Comparison of ENCODE assay signal across 9 mouse cellular contexts in the genomic region with DNA sequence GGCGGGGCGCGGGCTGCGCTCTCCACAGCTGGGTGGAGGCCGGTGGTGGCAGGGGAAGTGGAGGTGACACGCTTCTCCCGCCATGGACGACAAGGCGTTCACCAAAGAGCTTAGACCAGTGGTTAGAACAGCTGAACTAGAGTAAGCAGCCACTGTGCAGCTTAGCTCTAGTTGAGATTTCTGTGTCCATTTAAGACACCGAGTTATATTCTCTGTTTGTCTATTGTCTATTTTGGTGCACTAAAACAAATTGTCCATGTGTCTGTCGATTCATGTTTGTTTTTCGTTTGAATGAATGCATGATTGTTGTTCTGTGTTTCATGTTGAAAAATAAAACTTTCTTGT. TPM values are rescaled to one million over a fixed set of nuclear protein-coding genes. Genes with fewer than 3 reads are reported as not detected.
DNase-seq lines count a peak whose midpoint lies in the region; ATAC-seq and TF ChIP-seq lines count a peak whose summit lies in the region.
"Had no signal": no experiment of that assay in that cellular context is flagged by ENCODE, and none has a peak within 500 bp of the region (broad histone marks: within the 10 kb centered on the region; RNA-seq: fewer than 3 reads in every experiment).

No protein-coding gene starts in this region.

- no peaks in the 10 kb centered on the region for H3K79me2 ChIP-seq in liver, adult 2 months (ENCODE audit: control insufficient read depth, insufficient read depth, low read length)

- no peaks in the 10 kb centered on the region for H3K4me1 ChIP-seq in liver, adult 2 months (ENCODE audit: control insufficient read depth, insufficient read depth, low read length)
- no peaks in the 10 kb centered on the region for H3K4me1 ChIP-seq in liver, postnatal 0 days (ENCODE audit: insufficient read depth)
- H3K4me1 ChIP-seq in embryonic facial prominence, embryonic 15.5 days: no peaks in the 10 kb centered on the region
- H3K4me1 ChIP-seq in limb, embryonic 10.5 days: no peaks in the 10 kb centered on the region
- no peaks in the 10 kb centered on the region for H3K4me1 ChIP-seq in olfactory bulb, adult 2 months (ENCODE audit: control insufficient read depth, insufficient read depth, low read length)

- DNase-seq in liver, adult 2 months (ENCODE audit: extremely low read depth, low read depth, low spot score): no peak
- DNase-seq in liver, postnatal 0 days: no peak
- no peak for DNase-seq in limb, embryonic 10.5 days (ENCODE audit: low spot score)
- DNase-seq in embryo, embryonic 10.5 days (ENCODE audit: low spot score): no peak
- DNase-seq in cerebellum, postnatal 4 days (ENCODE audit: low spot score in 2 of 2): no peak
- DNase-seq in left cerebral cortex, adult 9 months (ENCODE audit: low spot score in 2 of 2): no peak
- DNase-seq: lung, postnatal 36 days had no signal

- H3K27ac ChIP-seq in liver, adult 2 months (replicated peaks; ENCODE audit: insufficient read depth, low read depth, low read length): no peak overlapping the region
- H3K27ac ChIP-seq in liver, postnatal 0 days (ENCODE audit: low read depth): no peak overlapping the region
- no peak overlapping the region for H3K27ac ChIP-seq in embryonic facial prominence, embryonic 15.5 days (replicated peaks)
- no peak overlapping the region for H3K27ac ChIP-seq in limb, embryonic 10.5 days
- no peak overlapping the region for H3K27ac ChIP-seq in olfactory bulb, adult 2 months (ENCODE audit: insufficient read depth, low read depth, low read length)

- no peaks in the 10 kb centered on the region for H3K36me3 ChIP-seq in liver, adult 2 months (ENCODE audit: control insufficient read depth, insufficient read depth, low read length)
- no peaks in the 10 kb centered on the region for H3K36me3 ChIP-seq in liver, postnatal 0 days (replicated peaks; ENCODE audit: insufficient read depth, low read length)
- no peaks in the 10 kb centered on the region for H3K36me3 ChIP-seq in embryonic facial prominence, embryonic 15.5 days
- H3K36me3 ChIP-seq in limb, embryonic 10.5 days: no peaks in the 10 kb centered on the region

- TF ChIP-seq EP300 in liver, postnatal 0 days (IDR thresholded peaks at IDR 0.05; ENCODE audit: low read depth): no peak

- no peak for TF ChIP-seq POLR2A in liver, adult 2 months (IDR thresholded peaks at IDR 0.05; ENCODE audit: extremely low read depth, insufficient read depth, low read length)
- no peak for TF ChIP-seq POLR2A in olfactory bulb, adult 2 months (IDR thresholded peaks at IDR 0.05; ENCODE audit: insufficient read depth, low read depth, low read length)

- no peak overlapping the region for H3K9ac ChIP-seq in liver, adult 2 months (ENCODE audit: low read depth, low read length)
- H3K9ac ChIP-seq in liver, postnatal 0 days (replicated peaks): no peak overlapping the region
- H3K9ac ChIP-seq in embryonic facial prominence, embryonic 15.5 days: no peak overlapping the region

- no peak for ATAC-seq in liver, postnatal 0 days
- ATAC-seq in embryonic facial prominence, embryonic 15.5 days (ENCODE audit: insufficient number of reproducible peaks, low FRiP score, low TSS enrichment, low read depth): no peak

- no peak overlapping the region for H3K4me2 ChIP-seq in liver, postnatal 0 days (ENCODE audit: low read depth, low read length)
- H3K4me2 ChIP-seq in embryonic facial prominence, embryonic 15.5 days (replicated peaks): 0 out of 2 replicates have a peak overlapping the region, but pooled peaks have one; percentile 12

- WGBS in liver, adult 2 months: 66% methylated on average over 12 of the region's 12 CpGs
- WGBS in liver, postnatal 0 days (ENCODE audit: insufficient replicate concordance): 54% methylated on average over 12 of the region's 12 CpGs
- WGBS in embryonic facial prominence, embryonic 15.5 days: 68% methylated on average over 12 of the region's 12 CpGs
- 63% methylated on average over 12 of the region's 12 CpGs for WGBS in limb, embryonic 10.5 days
- 67% methylated on average over 12 of the region's 12 CpGs for WGBS in olfactory bulb, adult 2 months

- peak overlapping the region; percentile 49; the same call in 1 of the 2 replicates for H3K4me3 ChIP-seq in liver, adult 2 months (ENCODE audit: insufficient read depth, low read depth, low read length)
- no peak overlapping the region for H3K4me3 ChIP-seq in liver, postnatal 0 days (ENCODE audit: low read depth, low read length)
- H3K4me3 ChIP-seq in embryonic facial prominence, embryonic 15.5 days (replicated peaks): peak overlapping the region; percentile 27; the same call in 1 of the 2 replicates
- H3K4me3 ChIP-seq in limb, embryonic 10.5 days: 0 out of 2 replicates have a peak overlapping the region, but pooled peaks have one; percentile 27
- peak overlapping the region; percentile 36 for H3K4me3 ChIP-seq in olfactory bulb, adult 2 months (ENCODE audit: insufficient read depth, low read depth, low read length)

- no peaks in the 10 kb centered on the region for H3K27me3 ChIP-seq in liver, adult 2 months (ENCODE audit: control insufficient read depth, insufficient read depth, low read length)
- H3K27me3 ChIP-seq in liver, postnatal 0 days (ENCODE audit: insufficient read depth, low read length): no peaks in the 10 kb centered on the region
- no peaks in the 10 kb centered on the region for H3K27me3 ChIP-seq in embryonic facial prominence, embryonic 15.5 days
- H3K27me3 ChIP-seq in limb, embryonic 10.5 days (ENCODE audit: low read depth, poor library complexity, severe bottlenecking): no peaks in the 10 kb centered on the region

- H3K9me3 ChIP-seq in liver, postnatal 0 days (ENCODE audit: low read length): peaks cover 9% of the 10 kb centered on the region; the same call in 1 of the 2 replicates
- H3K9me3 ChIP-seq in embryonic facial prominence, embryonic 15.5 days (replicated peaks): peaks cover 9% of the 10 kb centered on the region; the same call in 1 of the 2 replicates
- H3K9me3 ChIP-seq in limb, embryonic 10.5 days (replicated peaks): peaks cover 15% of the 10 kb centered on the region

- no peak for TF ChIP-seq CTCF in liver, adult 2 months (IDR thresholded peaks at IDR 0.05; ENCODE audit: low read depth, low read length)
- TF ChIP-seq CTCF in liver, postnatal 0 days (IDR thresholded peaks at IDR 0.05; ENCODE audit: low read depth): no peak
- no peak for TF ChIP-seq CTCF in olfactory bulb, adult 2 months (IDR thresholded peaks at IDR 0.05; ENCODE audit: insufficient read depth, low read depth, low read length)

RNA-seq across cellular contexts. Expression of gene Aasdhppt, which starts 48.6 kb away (rescaled TPM):
- 15.6 and 20.7 TPM in 2 replicates for total RNA-seq in liver, adult 2 months (2014; rRNA removed)
- polyA plus RNA-seq in liver, adult 2 months (2012; rRNA removed): 5.5 and 6.2 TPM in 2 replicates
- 22.8 and 23.6 TPM in 2 replicates for polyA plus RNA-seq in liver, postnatal 0 days (2015; fragmentation: Nextera tagmentation; extraction: Ambion mirVana)
- 33.2 and 35.6 TPM in 2 replicates for polyA plus RNA-seq in embryonic facial prominence, embryonic 15.5 days (2015; fragmentation: Nextera tagmentation; extraction: Ambion mirVana)
- 29.3 and 30.8 TPM in 2 replicates for polyA plus RNA-seq in limb, embryonic 10.5 days (2016; fragmentation: Nextera tagmentation; extraction: Ambion mirVana)
- polyA plus RNA-seq in olfactory bulb, adult 2 months (2012; ENCODE audit: insufficient read depth, insufficient read length, low replicate concordance, missing spikeins): not detected in 2 replicates

RNA-seq across cellular contexts. Expression of gene Kbtbd3, which starts 48.9 kb away (rescaled TPM):
- total RNA-seq in liver, adult 2 months (2014; rRNA removed): 1.1 and 1.6 TPM in 2 replicates
- 0.22 and 0.25 TPM in 2 replicates for polyA plus RNA-seq in liver, adult 2 months (2012; rRNA removed)
- polyA plus RNA-seq in liver, postnatal 0 days (2015; fragmentation: Nextera tagmentation; extraction: Ambion mirVana): 3.2 and 3.3 TPM in 2 replicates
- polyA plus RNA-seq in embryonic facial prominence, embryonic 15.5 days (2015; fragmentation: Nextera tagmentation; extraction: Ambion mirVana): 6.4 and 7.6 TPM in 2 replicates
- 4.2 and 6.4 TPM in 2 replicates for polyA plus RNA-seq in limb, embryonic 10.5 days (2016; fragmentation: Nextera tagmentation; extraction: Ambion mirVana)
- not detected in 2 replicates for polyA plus RNA-seq in olfactory bulb, adult 2 months (2012; ENCODE audit: insufficient read depth, insufficient read length, low replicate concordance, missing spikeins)
